Mouse (Mus musculus): ENCODE measurements around the gene Cdipt.

Gene Cdipt

GRCm38 (mm10) chr7:127025556-127026160, 49.9 kb downstream of the Cdipt start:
- DNase-seq, result peak; percentile 59

DNA sequence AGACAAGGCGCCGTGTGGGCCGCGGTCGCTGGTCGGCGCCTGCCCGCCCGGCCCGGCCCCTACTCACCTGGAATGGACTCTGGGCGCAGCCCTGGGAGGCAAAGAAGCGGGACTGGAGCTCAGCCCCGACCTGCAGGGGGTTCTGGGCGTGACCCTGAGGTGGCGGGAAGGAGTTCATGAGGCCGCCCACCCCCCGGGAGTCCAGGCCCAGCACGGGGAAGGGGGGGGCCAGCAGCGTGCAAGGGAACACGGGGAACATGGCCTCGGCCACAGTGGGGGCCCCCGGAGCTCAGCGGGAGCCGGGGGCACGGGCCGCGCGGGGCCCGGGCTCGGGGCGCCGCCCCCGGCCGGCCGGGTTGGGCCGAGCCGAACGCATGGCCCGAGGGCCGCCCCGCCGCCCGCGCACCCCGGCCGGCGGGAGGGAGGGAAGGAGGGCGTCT, 50.5 kb downstream of the Cdipt start:
- DNase-seq, result peak; percentile 78

- no peak for DNase-seq
Observed at GRCm38 (mm10) chr7:127026616-127026983, 50.9 kb downstream of the Cdipt start.

- DNase-seq, result peak; percentile 100
Observed at GRCm38 (mm10) chr7:127026984-127027726, 51.4 kb downstream of the Cdipt start, which contains the start of gene Maz. Gene Maz (minus strand): TSS chr7:127027037.

DNA sequence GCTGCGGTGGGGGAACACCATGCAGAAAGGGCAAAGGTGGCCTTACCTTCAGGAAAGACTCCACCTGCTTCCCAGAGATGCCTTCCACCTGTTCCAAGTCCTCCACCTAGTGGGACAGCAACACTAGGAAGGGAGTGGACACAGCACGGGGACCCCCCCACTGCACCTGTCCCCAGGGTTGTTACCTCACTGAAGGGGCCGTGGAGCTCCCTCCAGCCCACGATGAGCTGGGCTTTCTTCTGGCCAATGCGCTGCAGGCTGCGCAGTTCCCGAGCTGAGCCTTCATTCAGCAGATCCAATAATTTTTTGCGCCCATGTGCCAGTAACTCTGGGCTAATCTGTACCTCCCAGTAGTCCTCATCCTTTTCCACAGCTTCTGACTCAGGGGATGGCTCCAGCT, 52.2 kb downstream of the Cdipt start:
- DNase-seq, result no peak
